Mouse (Mus musculus) T-helper 2 cell (primary cell): ENCODE measurements at regions not wholly inside any gene's neighbourhood (a gene's known extent, or its start where the extent isn't known, plus 50 kb on each side); places are given as distances from the start of the nearest gene placed in this dataset.

Experiments
- in situ Hi-C: fragments of 300-600 bp; cut with MboI, MseI; formaldehyde crosslinking; loops from one replicate; pipeline ENCODE4 v1.15.1; 2025; ENCODE audit warnings: high pct_unique_total_duplicates

DNA sequence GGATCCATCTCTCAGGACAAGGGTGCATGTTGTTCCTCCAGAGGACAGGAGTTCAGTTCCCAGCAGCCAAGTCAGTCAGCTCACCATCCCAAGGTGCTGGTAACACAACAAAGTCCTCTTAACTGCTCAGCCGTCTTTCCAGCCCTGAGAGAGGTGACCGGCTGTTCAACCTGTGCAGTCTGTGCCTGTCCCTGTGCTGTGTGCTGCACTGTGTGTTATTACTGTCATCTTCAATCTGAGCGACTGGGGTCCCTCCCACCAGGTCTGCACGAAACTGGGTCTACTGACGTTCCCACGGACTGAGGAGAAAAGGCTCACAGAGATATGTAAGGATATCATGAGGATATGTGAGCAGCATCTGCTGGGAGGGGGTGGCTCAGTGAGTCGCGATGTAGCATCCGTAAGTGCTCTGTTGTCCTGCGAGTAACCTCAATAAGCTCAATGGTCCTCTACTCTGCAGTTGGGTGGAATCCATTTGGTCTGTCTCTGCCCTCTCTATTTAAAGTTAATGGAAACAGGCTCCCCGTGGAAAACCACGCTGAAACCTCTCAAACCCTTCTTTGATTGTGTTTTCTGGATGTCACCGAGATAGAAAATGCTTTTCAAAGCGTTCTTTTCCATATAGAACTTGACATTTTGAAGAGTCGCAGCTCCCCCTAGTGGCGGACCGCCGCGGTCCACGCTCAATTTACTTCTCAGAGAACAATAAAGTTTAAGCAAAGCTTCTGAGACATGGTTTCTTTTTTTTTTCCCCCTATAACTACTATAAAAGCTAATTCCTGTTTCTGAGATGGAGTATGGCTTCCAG lies 87.1 kb upstream of the Intu start:
- in situ Hi-C loops, result no loop called here

DNA sequence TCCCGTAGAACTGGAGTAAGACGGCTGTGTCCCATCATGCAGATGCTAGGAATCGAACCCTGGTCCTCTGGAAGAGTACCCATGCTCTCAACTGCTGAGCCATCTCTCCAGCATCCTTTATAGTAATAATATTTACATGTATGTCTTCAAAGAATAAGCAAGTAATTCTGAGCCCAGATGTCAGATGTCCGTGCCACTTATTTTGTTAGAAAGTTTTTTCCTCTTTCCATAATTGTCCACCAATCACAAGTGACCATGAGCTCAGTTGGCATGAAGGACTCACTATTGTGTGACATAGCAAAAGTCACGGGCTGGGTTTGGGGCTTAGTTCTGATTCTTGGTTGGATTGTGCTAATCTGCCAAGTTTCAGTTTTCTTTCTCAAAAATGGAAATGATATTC lies 78.1 kb upstream of the Intu start:
- in situ Hi-C loops, result no loop called here

DNA sequence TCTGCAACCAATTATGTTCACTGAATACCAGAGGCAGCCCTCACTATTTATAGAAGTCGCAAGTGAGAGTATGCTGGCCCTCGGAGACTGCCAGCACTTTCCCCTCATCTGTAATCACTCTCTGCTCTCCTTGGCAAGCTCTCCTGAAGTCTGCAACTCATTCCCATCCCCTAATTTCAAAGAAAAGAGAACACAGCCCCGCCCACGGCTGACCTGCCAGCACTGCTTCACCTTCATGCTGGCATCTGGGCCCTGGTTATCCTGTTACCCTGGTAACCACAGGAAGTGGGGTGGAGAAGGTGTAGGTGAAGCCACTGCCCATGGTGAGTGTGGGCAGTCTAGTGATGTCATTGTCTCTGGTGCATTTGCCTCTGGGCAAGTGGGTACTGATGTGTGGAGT lies 77.5 kb upstream of the Intu start:
- in situ Hi-C loops, result no loop called here

DNA sequence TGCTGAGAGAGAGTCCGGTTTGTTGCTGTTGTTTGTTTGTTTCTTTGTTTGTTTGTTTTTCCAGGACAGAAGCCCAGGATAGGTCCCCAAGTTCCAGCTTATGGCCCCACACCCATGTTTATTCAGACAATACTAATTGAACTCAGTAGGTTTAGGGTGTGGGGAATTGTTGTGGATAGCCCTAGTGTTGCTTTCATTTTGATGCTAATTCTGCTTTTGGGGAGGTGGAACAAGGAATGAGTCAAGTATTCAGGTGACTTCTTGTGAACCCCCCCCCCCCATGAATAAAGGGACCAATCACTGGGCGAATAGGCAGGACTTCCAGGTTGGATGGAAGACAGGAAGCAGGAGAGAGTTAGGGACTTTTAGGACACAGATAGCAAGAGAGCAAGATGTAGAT lies 75.0 kb upstream of the Intu start:
- in situ Hi-C loops, result no loop called here

DNA sequence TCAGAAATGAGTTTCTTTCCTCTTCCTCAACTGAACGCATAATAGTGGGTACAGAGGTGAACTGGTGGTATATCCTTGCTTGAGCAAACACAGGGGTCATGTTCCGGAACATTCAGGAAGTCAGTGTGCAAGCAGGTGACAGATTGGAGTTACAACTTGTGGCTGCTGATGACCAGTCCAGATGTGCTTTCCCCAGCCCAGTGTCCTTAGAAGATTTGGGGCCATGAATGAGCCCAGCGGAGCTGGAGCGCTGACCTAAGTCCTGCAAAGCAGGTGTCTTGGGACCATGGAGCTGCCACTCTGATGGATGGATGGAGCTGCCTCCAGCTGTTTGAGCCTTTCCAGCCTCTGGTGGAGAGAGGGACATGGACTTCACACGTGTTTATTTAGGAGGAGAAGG lies 72.6 kb upstream of the Intu start:
- in situ Hi-C loops, result no loop called here

DNA sequence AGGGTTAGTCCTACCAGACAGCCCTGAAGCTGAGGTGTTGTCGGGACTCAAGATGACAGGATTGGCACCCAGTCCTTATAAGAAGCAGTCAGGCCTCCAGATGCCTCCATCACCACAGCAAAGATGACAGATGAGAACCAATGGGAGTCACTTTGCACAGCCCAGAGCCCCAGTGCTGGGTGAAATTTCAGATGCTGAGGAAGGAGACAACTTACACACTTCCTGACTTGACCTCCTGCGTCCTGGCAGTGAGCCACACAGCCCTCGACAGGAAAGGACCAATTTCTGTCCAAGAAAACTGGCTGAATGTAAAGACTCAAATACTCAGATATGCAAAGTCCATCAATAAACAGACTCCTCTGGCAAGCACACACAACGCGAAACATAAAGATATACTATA lies 67.6 kb upstream of the Intu start:
- in situ Hi-C loops, result no loop called here

DNA sequence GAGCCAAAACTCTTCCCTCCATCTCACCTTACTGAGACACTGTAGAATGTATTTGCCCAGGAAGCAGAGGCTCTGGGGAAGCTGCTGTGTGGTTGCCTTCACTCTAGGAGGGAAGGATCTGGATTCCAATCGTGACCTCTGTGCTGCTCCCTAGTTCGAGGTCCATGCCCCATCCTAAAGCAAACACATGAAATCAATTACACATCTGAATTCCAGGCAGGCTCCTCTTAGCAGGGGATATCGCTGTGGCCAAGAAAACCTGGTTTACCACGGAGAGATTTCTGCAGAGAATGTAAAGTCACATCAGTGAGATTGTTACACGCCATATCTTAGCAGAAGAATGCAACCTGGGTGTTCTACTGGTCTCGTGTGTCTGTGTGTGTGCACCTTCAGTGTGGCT lies 61.0 kb upstream of the Intu start:
- in situ Hi-C loops, result no loop called here

DNA sequence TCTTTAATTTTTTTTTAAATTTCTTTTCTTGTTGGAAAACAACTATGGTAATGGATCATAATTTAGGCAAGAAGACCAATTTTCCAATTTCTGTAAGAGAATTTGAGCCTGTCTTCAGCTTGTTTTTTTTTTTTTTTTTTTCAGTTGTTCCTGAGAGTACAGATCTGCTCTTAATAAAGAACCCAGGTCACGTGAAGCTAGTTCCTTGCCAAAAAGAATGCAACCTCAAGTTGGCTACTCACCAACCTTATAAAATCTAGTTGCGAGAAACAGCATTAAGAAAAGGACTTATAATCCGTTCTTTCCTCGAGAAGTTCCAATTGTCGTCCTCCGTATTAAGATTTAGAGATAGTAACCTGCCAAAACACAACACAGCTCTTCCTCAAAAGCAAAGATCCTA lies 58.3 kb upstream of the Intu start:
- in situ Hi-C loops, result no loop called here

DNA sequence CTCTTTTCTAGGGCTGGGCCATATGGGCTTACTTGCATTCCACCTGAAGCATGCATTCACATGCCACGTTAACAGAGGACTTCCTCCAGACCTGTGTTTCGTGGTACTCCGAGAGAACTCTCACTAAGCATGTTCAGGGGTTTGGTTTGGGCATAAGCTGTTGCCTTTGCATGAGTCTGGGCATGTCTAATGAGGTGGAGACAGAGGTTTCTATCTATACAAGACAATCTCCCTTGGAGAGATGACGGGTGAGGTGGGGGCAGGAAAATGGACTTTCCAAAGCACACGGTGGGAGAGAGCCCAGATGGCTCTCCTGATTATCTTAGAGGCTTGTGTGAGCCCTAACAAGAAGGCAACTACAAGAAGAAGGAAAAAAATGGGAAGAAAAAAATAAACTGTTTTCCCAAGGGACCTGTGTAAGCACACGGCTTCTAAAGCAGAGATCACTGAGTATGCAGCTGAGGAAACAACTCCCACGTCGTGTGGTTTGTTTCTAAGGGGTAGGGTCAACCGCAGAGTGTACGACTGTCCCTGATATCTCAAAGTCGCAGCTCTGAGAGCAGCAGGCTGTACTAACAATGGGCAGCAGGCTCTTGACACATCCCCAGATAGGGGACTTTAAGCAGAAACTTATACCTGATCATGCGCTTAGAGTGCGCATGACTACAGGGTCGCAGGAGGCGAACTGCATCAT lies 50.7 kb upstream of the Intu start:
- in situ Hi-C loops, result no loop called here
